Mouse (Mus musculus): ENCODE measurements around the gene B3galnt2. TPM values are rescaled to one million over a fixed set of nuclear protein-coding genes. Genes with fewer than 3 reads are reported as not detected.

B3galnt2 gene
- polyA plus RNA-seq (2017; shearing (Covaris generic)) = 31.5 TPM

DNA sequence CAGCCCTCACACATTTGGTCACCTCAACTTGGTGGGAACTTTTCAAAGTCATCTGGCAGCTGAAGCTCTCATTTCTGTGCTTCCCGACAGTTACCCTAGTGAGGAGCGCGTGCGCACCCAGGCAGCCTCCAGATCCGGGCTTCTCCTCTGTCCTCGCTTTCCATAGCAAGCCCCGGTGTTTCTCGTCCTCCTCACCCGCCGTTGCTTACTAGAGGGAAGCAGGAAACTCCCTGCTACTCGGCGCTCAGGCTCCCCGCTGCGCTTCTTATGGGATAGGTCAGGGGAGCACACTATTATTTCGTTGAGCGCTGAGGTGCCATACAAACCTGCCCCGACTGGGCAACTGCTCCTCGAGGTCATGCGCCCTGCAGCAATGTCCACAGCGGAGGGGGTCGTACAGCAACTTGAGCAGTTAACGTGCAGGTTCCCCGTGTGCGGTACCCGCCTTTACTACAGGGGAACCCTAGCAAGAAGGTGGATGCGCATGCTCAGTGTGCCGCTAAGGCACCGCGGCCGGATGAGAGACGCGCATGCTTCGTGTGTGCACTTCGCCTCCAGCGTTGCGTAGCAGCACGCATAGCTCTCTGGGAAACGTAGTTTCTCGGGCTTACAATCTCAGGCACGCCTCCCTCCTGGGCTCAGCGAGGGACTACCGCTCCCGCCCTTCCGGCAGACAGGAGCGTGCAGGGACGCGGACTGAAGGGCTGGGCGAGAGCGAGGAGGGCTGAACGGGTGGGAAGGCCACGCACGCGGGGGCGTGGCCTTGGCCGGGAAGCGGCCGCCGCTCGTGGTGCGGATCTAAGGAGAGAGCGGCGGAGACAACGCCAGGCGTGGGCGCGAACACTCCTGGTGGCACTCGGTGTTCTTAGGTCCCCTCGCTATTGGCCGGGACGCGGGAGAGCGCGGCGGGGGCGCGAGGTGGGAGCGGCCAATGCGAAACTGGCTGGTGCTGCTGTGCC lies at the start of gene B3galnt2:
Gene B3galnt2, plus strand, starts transcription at position 596 of the 959 bp plus-strand sequence.

GRCm38 (mm10) chr13:14039292-14039965 lies 85.2 kb downstream of the B3galnt2 start, which contains the start of gene Tbce:
Tbce (minus strand) TSS chr13:14039638.

Other genes with a start within 250 kb of the B3galnt2 start
- gene Gng4, start 170.4 kb upstream of the B3galnt2 start, polyA plus RNA-seq (2017; shearing (Covaris generic)) = not detected
- 94.5 TPM for gene Tbce, start 85.2 kb downstream of the B3galnt2 start, polyA plus RNA-seq (2017; shearing (Covaris generic))
- 158 TPM for gene Arid4b, start 108.8 kb downstream of the B3galnt2 start, polyA plus RNA-seq (2017; shearing (Covaris generic))
- gene Ggps1, start 109.0 kb downstream of the B3galnt2 start, polyA plus RNA-seq (2017; shearing (Covaris generic)) = 102 TPM